Mouse (Mus musculus): ENCODE data around the gene Ppp1r37. TPM values are rescaled to one million over a fixed set of nuclear protein-coding genes. Genes with fewer than 3 reads are reported as not detected.

Gene Ppp1r37
- polyA plus RNA-seq, 1 experiment from 2014 or later = 20.5 TPM

Other genes with a start within 250 kb of the Ppp1r37 start
- 117 and 118 TPM in 2 replicates for gene Ercc1, start 218.3 kb downstream of the Ppp1r37 start, polyA plus RNA-seq (2016; fragmentation: Nextera tagmentation; extraction: Ambion mirVana)
- gene Cd3eap, start 203.6 kb downstream of the Ppp1r37 start, polyA plus RNA-seq (2016; fragmentation: Nextera tagmentation; extraction: Ambion mirVana) = 23.2 and 24.7 TPM in 2 replicates
- 4.9 and 6.0 TPM in 2 replicates for gene Ppp1r13l, start 203.3 kb downstream of the Ppp1r37 start, polyA plus RNA-seq (2016; fragmentation: Nextera tagmentation; extraction: Ambion mirVana)
- 27.7 and 31.8 TPM in 2 replicates for gene Ercc2, start 181.1 kb downstream of the Ppp1r37 start, polyA plus RNA-seq (2016; fragmentation: Nextera tagmentation; extraction: Ambion mirVana)
- 2.3 and 3.0 TPM in 2 replicates for gene Klc3, start 159.0 kb downstream of the Ppp1r37 start, polyA plus RNA-seq (2016; fragmentation: Nextera tagmentation; extraction: Ambion mirVana)
- gene Ckm, start 158.3 kb downstream of the Ppp1r37 start, polyA plus RNA-seq (2016; fragmentation: Nextera tagmentation; extraction: Ambion mirVana) = not detected in 2 replicates
- gene Mark4, start 104.3 kb downstream of the Ppp1r37 start, polyA plus RNA-seq (2016; fragmentation: Nextera tagmentation; extraction: Ambion mirVana) = 8.0 and 8.4 TPM in 2 replicates
- gene Exoc3l2, start 99.7 kb downstream of the Ppp1r37 start, polyA plus RNA-seq (2016; fragmentation: Nextera tagmentation; extraction: Ambion mirVana) = 0.75 and 0.81 TPM in 2 replicates
- gene Bloc1s3, start 54.7 kb downstream of the Ppp1r37 start, polyA plus RNA-seq (2016; fragmentation: Nextera tagmentation; extraction: Ambion mirVana) = 2.3 and 2.4 TPM in 2 replicates
- gene Trappc6a, start 54.7 kb downstream of the Ppp1r37 start, polyA plus RNA-seq (2016; fragmentation: Nextera tagmentation; extraction: Ambion mirVana) = 65.2 and 68.2 TPM in 2 replicates
- 0.06 TPM in 2 replicates for gene Nkpd1, start 45.2 kb downstream of the Ppp1r37 start, polyA plus RNA-seq (2016; fragmentation: Nextera tagmentation; extraction: Ambion mirVana)
- 0.10 and 0.22 TPM in 2 replicates for gene Zfp296, start 14.2 kb upstream of the Ppp1r37 start, polyA plus RNA-seq (2016; fragmentation: Nextera tagmentation; extraction: Ambion mirVana)
- 177 TPM in 2 replicates for gene Gemin7, start 14.5 kb upstream of the Ppp1r37 start, polyA plus RNA-seq (2016; fragmentation: Nextera tagmentation; extraction: Ambion mirVana)
- 51.8 and 61.1 TPM in 2 replicates for gene Clasrp, start 41.4 kb upstream of the Ppp1r37 start, polyA plus RNA-seq (2016; fragmentation: Nextera tagmentation; extraction: Ambion mirVana)
- gene Relb, start 66.4 kb upstream of the Ppp1r37 start, polyA plus RNA-seq (2016; fragmentation: Nextera tagmentation; extraction: Ambion mirVana) = 3.8 and 4.7 TPM in 2 replicates
- gene Clptm1, start 102.0 kb upstream of the Ppp1r37 start, polyA plus RNA-seq (2016; fragmentation: Nextera tagmentation; extraction: Ambion mirVana) = 82.3 and 88.4 TPM in 2 replicates
- 0.22 and 0.26 TPM in 2 replicates for gene Apoc2, start 114.9 kb upstream of the Ppp1r37 start, polyA plus RNA-seq (2016; fragmentation: Nextera tagmentation; extraction: Ambion mirVana)
- gene Gm44805, start 118.3 kb upstream of the Ppp1r37 start, polyA plus RNA-seq (2016; fragmentation: Nextera tagmentation; extraction: Ambion mirVana) = not detected in 2 replicates
- not detected in 2 replicates for gene Apoc4, start 118.4 kb upstream of the Ppp1r37 start, polyA plus RNA-seq (2016; fragmentation: Nextera tagmentation; extraction: Ambion mirVana)
- gene Apoc1, start 129.6 kb upstream of the Ppp1r37 start, polyA plus RNA-seq (2016; fragmentation: Nextera tagmentation; extraction: Ambion mirVana) = 1.7 and 1.9 TPM in 2 replicates
- gene Apoe, start 136.1 kb upstream of the Ppp1r37 start, polyA plus RNA-seq (2016; fragmentation: Nextera tagmentation; extraction: Ambion mirVana) = 166 and 199 TPM in 2 replicates
- 189 and 210 TPM in 2 replicates for gene Tomm40, start 152.4 kb upstream of the Ppp1r37 start, polyA plus RNA-seq (2016; fragmentation: Nextera tagmentation; extraction: Ambion mirVana)
- 76.4 and 88.7 TPM in 2 replicates for gene Nectin2, start 187.4 kb upstream of the Ppp1r37 start, polyA plus RNA-seq (2016; fragmentation: Nextera tagmentation; extraction: Ambion mirVana)
- 25.3 and 32.2 TPM in 2 replicates for gene Bcam, start 207.9 kb upstream of the Ppp1r37 start, polyA plus RNA-seq (2016; fragmentation: Nextera tagmentation; extraction: Ambion mirVana)
- gene Cblc, start 233.7 kb upstream of the Ppp1r37 start, polyA plus RNA-seq (2016; fragmentation: Nextera tagmentation; extraction: Ambion mirVana) = 0.62 and 0.70 TPM in 2 replicates

Data from midbrain, embryonic 10.5 days (tissue).